Mouse (Mus musculus) urinary bladder, postnatal 25 days (tissue): ENCODE measurements around the gene Itgad.

Experiments used
- DNase-seq: peaks from one replicate; pipeline ENCODE4 v3.0.0; 2022; ENCODE audit warnings: low spot score

Itgad gene

GRCm38 (mm10) chr7:128244410-128245025, 90.3 kb downstream of the Itgad start:
- DNase-seq = no peak

GRCm38 (mm10) chr7:128245547-128245946, 91.4 kb downstream of the Itgad start:
- no peak for DNase-seq

- peak; percentile 65 for DNase-seq
Observed at GRCm38 (mm10) chr7:128246496-128247391, 92.6 kb downstream of the Itgad start, which contains the start of gene Tgfb1i1. Tgfb1i1 (plus strand) TSS chr7:128246812.

GRCm38 (mm10) chr7:128247443-128247842, 93.3 kb downstream of the Itgad start:
- DNase-seq = peak; percentile 84

GRCm38 (mm10) chr7:128248081-128249042, 94.2 kb downstream of the Itgad start:
- DNase-seq = no peak

- no peak for DNase-seq
Observed at GRCm38 (mm10) chr7:128249998-128250397, 95.8 kb downstream of the Itgad start.

GRCm38 (mm10) chr7:128251946-128252345, 97.8 kb downstream of the Itgad start:
- no peak for DNase-seq

GRCm38 (mm10) chr7:128252609-128253008, 98.4 kb downstream of the Itgad start:
- no peak for DNase-seq

- no peak for DNase-seq
Observed at GRCm38 (mm10) chr7:128254978-128255377, 100.8 kb downstream of the Itgad start.

GRCm38 (mm10) chr7:128255757-128256156, 101.6 kb downstream of the Itgad start:
- DNase-seq = no peak

- DNase-seq = no peak
Observed at GRCm38 (mm10) chr7:128256783-128257334, 102.7 kb downstream of the Itgad start.

- no peak for DNase-seq
Observed at GRCm38 (mm10) chr7:128265411-128265810, 111.2 kb downstream of the Itgad start, which contains the start of gene Slc5a2. Slc5a2 (plus strand) TSS chr7:128265657.

- DNase-seq = no peak
Observed at GRCm38 (mm10) chr7:128266056-128266455, 111.9 kb downstream of the Itgad start.

- DNase-seq = no peak
Observed at GRCm38 (mm10) chr7:128267391-128267790, 113.2 kb downstream of the Itgad start.

- DNase-seq = no peak
Observed at GRCm38 (mm10) chr7:128267813-128268212, 113.6 kb downstream of the Itgad start.

- DNase-seq = no peak
Observed at GRCm38 (mm10) chr7:128270431-128270850, 116.3 kb downstream of the Itgad start.

GRCm38 (mm10) chr7:128271496-128271895, 117.3 kb downstream of the Itgad start:
- no peak for DNase-seq
